Mouse (Mus musculus) G1E (cell line): ENCODE results near the gene Tmsb15l.
A peak's percentile ranks its signal among the peaks of the same experiment; 100 is the strongest.

Experiments used
- CTCF ChIP-seq: IDR thresholded peaks from 2 replicates; pipeline ENCODE4 v1.5.1; 2012; ENCODE audit warnings: low read depth, low read length, inconsistent platforms, mixed read lengths
- GATA1 ChIP-seq: IDR thresholded peaks from 2 replicates; pipeline ENCODE4 v1.6.1; 2012; ENCODE audit warnings: borderline replicate concordance, low read length, inconsistent platforms, mixed read lengths
- TAL1 ChIP-seq: conservative IDR thresholded peaks from 2 replicates; pipeline ENCODE4 v1.6.1; 2012; ENCODE audit warnings: low read depth, low read length, inconsistent platforms, mixed read lengths

DNA sequence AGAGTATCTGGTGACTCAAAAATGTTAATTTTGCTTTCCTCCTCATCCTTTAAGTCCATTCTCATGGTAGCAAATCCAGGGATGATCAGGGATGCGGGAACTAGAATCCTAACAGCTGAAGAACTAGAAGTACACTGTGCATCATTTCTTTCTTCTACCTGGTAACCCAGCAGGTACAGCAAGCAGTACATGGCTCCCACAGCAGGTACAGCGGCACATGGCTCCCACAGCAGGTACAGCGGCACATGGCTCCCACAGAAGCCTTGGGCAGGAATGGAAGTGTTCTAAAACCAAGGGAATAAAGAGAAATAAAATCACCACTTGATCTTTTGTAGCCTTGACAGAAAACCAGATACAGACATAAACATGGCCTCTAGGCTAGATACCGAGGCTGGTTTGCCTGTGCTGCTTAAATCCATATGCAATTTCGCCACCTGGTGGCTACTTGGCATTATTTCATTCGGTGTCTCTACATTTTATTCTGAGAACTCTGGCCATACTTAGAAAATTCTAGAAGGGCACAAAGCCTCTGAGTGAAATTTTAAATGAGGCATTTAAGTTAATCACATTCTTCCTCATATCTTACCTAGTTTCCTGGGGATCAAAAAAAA, 38.5 kb upstream of the Tmsb15l start:
- 0 out of 2 replicates have a peak, but pooled peaks have one; percentile 10 for TF ChIP-seq CTCF
- no peak for TF ChIP-seq GATA1
- TF ChIP-seq TAL1 = no peak
